Mouse (Mus musculus): Measurements from ENCODE around the gene Fam102b.

DNA sequence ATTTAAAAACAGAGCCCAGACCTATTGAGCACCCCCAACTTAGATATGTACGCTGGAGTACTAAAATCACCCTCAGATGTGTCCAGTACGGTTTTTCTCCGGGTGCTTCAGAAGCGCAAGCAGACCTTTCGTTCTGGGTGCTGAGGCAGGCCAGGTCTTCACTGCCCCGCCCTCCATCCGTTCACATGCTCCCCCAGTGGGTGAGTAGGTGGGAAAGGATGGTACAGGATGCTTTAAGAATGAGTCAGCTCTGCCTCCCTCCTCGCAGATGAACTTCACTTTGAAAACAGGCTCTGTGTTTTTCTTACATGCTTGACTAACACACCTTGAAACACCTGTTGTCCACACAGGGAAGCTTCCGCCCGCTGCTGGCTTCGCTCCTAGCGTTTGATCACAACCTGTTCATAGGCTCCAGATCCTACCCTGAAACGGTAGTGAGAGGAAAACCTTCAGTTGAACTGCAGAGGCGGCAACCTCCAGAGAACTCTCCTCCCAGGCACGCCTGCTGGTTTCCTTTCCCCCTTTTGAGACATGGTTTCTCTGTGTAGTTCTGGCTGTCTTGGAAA lies 52.4 kb downstream of the Fam102b start:
- no peak for TF ChIP-seq CTCF (IDR thresholded peaks at IDR 0.05; ENCODE audit: borderline replicate concordance, insufficient read depth, low read length)
- TF ChIP-seq POLR2A (IDR thresholded peaks at IDR 0.05; ENCODE audit: low read depth, low read length) = no peak

Data from embryonic fibroblast, embryonic 13.5 days (primary cell).